8 mouse cellular contexts compared by ENCODE assay signal in the genomic region with DNA sequence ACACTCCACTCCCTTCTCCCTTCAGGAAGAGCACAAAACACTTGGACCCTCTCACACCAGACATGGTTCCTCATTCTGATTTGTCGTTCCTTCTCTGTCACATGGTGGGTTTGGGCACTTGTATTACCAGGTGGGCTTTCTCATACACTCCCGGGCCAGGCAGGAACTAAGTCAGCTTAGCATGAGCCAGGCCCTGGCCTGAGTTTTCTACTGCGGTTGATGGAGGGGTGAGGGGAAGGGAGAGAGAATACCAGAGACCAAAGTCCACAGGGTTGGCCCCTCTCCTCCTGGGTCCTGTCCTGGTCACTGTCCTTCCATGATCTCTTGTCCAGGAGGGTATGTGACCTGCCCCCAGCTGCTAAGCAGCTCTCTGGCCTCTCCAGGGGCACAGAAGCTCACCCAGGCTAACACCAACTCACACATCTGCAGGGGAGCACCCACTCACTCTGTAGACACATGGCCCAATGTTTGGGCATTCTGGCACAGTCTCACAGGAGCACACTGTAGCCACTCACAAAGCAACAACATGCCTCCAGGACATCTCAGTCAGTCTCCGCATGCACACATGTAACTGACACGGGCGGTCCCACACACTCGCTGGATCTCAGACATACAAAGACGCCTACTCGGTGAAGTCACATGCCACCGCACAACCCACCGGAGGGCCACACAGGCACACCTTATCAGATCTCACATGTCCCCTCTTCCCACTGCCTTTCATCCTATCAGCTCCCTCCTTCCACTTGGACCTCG. TPM values are rescaled to one million over a fixed set of nuclear protein-coding genes. Genes with fewer than 3 reads are reported as not detected.
A peak's percentile ranks its signal among the peaks of the same experiment; 100 is the strongest.
DNase-seq lines count a peak whose midpoint lies in the region; ATAC-seq lines count a peak whose summit lies in the region.

No protein-coding gene starts in this region.

- 4% methylated on average over 12 of the region's 12 CpGs for WGBS in kidney, embryonic 15.5 days
- WGBS in liver, embryonic 12.5 days (ENCODE audit: insufficient replicate concordance): 14% methylated on average over 12 of the region's 12 CpGs

- H3K4me1 ChIP-seq in kidney, embryonic 15.5 days: peaks cover 70% of the 10 kb centered on the region
- peaks cover 66% of the 10 kb centered on the region for H3K4me1 ChIP-seq in liver, embryonic 12.5 days

- H3K9me3 ChIP-seq in kidney, embryonic 15.5 days (replicated peaks): no peaks in the 10 kb centered on the region
- no peaks in the 10 kb centered on the region for H3K9me3 ChIP-seq in liver, embryonic 12.5 days (replicated peaks)

- peak overlapping the region; percentile 100 for H3K9ac ChIP-seq in kidney, embryonic 15.5 days
- H3K9ac ChIP-seq in liver, embryonic 12.5 days: peak overlapping the region; percentile 84

- H3K36me3 ChIP-seq in kidney, embryonic 15.5 days: peaks cover 28% of the 10 kb centered on the region
- peaks cover 9% of the 10 kb centered on the region; the same call in 1 of the 2 replicates for H3K36me3 ChIP-seq in liver, embryonic 12.5 days

- no peak for ATAC-seq in kidney, embryonic 15.5 days (replicated peaks; ENCODE audit: low FRiP score)
- ATAC-seq in liver, embryonic 12.5 days: 0 out of 2 replicates have a peak, but pooled peaks have one; percentile 2

- H3K4me3 ChIP-seq in kidney, embryonic 15.5 days (replicated peaks): peak overlapping the region; percentile 96
- H3K4me3 ChIP-seq in liver, embryonic 12.5 days: peak overlapping the region; percentile 74

- DNase-seq in heart, adult 11 months: peak; percentile 95
- DNase-seq in heart, adult 8-10 months (ENCODE audit: low spot score): no peak
- DNase-seq in brain, adult 2 months (ENCODE audit: low read depth, low spot score): peak; percentile 85
- peak; percentile 54 to 61 for DNase-seq in frontal cortex, postnatal 14 days (ENCODE audit: low spot score in 2 of 2)
- peak; percentile 83 to 84 for DNase-seq in right cerebral cortex, postnatal 36 days (ENCODE audit: low spot score in 2 of 2)
- DNase-seq in gastrocnemius, adult 8-10 months (ENCODE audit: low spot score in 2 of 2): no peak

- H3K4me2 ChIP-seq in kidney, embryonic 15.5 days: peak overlapping the region; percentile 91
- H3K4me2 ChIP-seq in liver, embryonic 12.5 days: peak overlapping the region; percentile 98

- no peaks in the 10 kb centered on the region for H3K27me3 ChIP-seq in kidney, embryonic 15.5 days
- H3K27me3 ChIP-seq in liver, embryonic 12.5 days (replicated peaks): peaks cover 99% of the 10 kb centered on the region

- H3K27ac ChIP-seq in kidney, embryonic 15.5 days: peak overlapping the region; percentile 100
- H3K27ac ChIP-seq in liver, embryonic 12.5 days: peak overlapping the region; percentile 91; the same call in 1 of the 2 replicates

RNA-seq across cellular contexts. Expression of gene Ptms, which starts 3.8 kb away (rescaled TPM):
- total RNA-seq in heart, adult 8-10 months (2022): 100 to 1,000 TPM; 116 to 160 (median 152) TPM
- 320 TPM in 2 replicates for polyA plus RNA-seq in kidney, embryonic 15.5 days (2015; fragmentation: Nextera tagmentation; extraction: Ambion mirVana)
- 64.5 and 66.7 TPM in 2 replicates for polyA plus RNA-seq in liver, embryonic 12.5 days (2016; fragmentation: Nextera tagmentation; extraction: Ambion mirVana)
- 10 to 100 TPM; 64.6 to 83.2 (median 76.8) TPM for total RNA-seq in gastrocnemius, adult 8-10 months (2022)

RNA-seq across cellular contexts. Expression of gene Lag3, which starts 4.6 kb away (rescaled TPM):
- total RNA-seq in heart, adult 8-10 months (2022): under 1 TPM in 2 of 4 experiments, not detected in 2; 0.24 to 0.75 TPM
- polyA plus RNA-seq in kidney, embryonic 15.5 days (2015; fragmentation: Nextera tagmentation; extraction: Ambion mirVana): 1.7 and 1.8 TPM in 2 replicates
- 0.32 and 0.33 TPM in 2 replicates for polyA plus RNA-seq in liver, embryonic 12.5 days (2016; fragmentation: Nextera tagmentation; extraction: Ambion mirVana)
- total RNA-seq in gastrocnemius, adult 8-10 months (2022): under 1 TPM in 1 of 4 experiments, not detected in 3; 0.31 TPM

RNA-seq across cellular contexts. Expression of gene Mlf2, which starts 15.1 kb away (rescaled TPM):
- total RNA-seq in heart, adult 8-10 months (2022): 100 to 1,000 TPM; 177 to 202 (median 195) TPM
- 357 and 385 TPM in 2 replicates for polyA plus RNA-seq in kidney, embryonic 15.5 days (2015; fragmentation: Nextera tagmentation; extraction: Ambion mirVana)
- 178 and 187 TPM in 2 replicates for polyA plus RNA-seq in liver, embryonic 12.5 days (2016; fragmentation: Nextera tagmentation; extraction: Ambion mirVana)
- 100 to 1,000 TPM; 192 to 219 (median 202) TPM for total RNA-seq in gastrocnemius, adult 8-10 months (2022)

RNA-seq across cellular contexts. Expression of gene Cd4, which starts 28.1 kb away (rescaled TPM):
- under 1 TPM; 0.19 to 0.54 (median 0.25) TPM for total RNA-seq in heart, adult 8-10 months (2022)
- 0.06 and 0.26 TPM in 2 replicates for polyA plus RNA-seq in kidney, embryonic 15.5 days (2015; fragmentation: Nextera tagmentation; extraction: Ambion mirVana)
- polyA plus RNA-seq in liver, embryonic 12.5 days (2016; fragmentation: Nextera tagmentation; extraction: Ambion mirVana): 0.05 and 0.07 TPM in 2 replicates
- under 1 TPM in 1 of 4 experiments, not detected in 3; 0.11 TPM for total RNA-seq in gastrocnemius, adult 8-10 months (2022)

RNA-seq across cellular contexts. Expression of gene Cops7a, which starts 49.2 kb away (rescaled TPM):
- 100 to 1,000 TPM in 2 of 4 experiments, 10 to 100 TPM in 2; 98.1 to 109 (median 103) TPM for total RNA-seq in heart, adult 8-10 months (2022)
- 163 and 164 TPM in 2 replicates for polyA plus RNA-seq in kidney, embryonic 15.5 days (2015; fragmentation: Nextera tagmentation; extraction: Ambion mirVana)
- 88.7 and 95.2 TPM in 2 replicates for polyA plus RNA-seq in liver, embryonic 12.5 days (2016; fragmentation: Nextera tagmentation; extraction: Ambion mirVana)
- total RNA-seq in gastrocnemius, adult 8-10 months (2022): 100 to 1,000 TPM; 122 to 142 (median 131) TPM

Comparison
In these comparisons a context has a peak if more than half of its experiments do, and no peak if none do; other contexts are left out.
1. DNase-seq: peak in heart, adult 11 months (single experiment), brain, adult 2 months (single experiment), frontal cortex, postnatal 14 days (2 of 2) and right cerebral cortex, postnatal 36 days (2 of 2); none in heart, adult 8-10 months (single experiment) and gastrocnemius, adult 8-10 months (0 of 2).